Mouse (Mus musculus) midbrain, embryonic 12.5 days (tissue): ENCODE measurements around the gene Ccdc121. TPM values are rescaled to one million over a fixed set of nuclear protein-coding genes. Genes with fewer than 3 reads are reported as not detected.

Experiments
- ATAC-seq: fragments of 200-750 bp; cut with Nextera tagmentation; 2 replicates; pipeline ENCODE4 v1.8.0; 2017; ENCODE audit warnings: low read depth, moderate TSS enrichment, moderate library complexity; ENCODE audit not compliant: low FRiP score
- H3K27ac ChIP-seq: fragments of 300-500 bp; sonication (generic); replicated peaks from 2 replicates; pipeline ENCODE4 v1.5.1; 2016; ENCODE audit warnings: mild to moderate bottlenecking
- H3K27me3 ChIP-seq: fragments of 300-500 bp; sonication (generic); 2 replicates; pipeline ENCODE4 v1.6.1; 2016; ENCODE audit warnings: mild to moderate bottlenecking
- H3K36me3 ChIP-seq: fragments of 300-500 bp; sonication (generic); 2 replicates; pipeline ENCODE4 v1.6.1; 2016
- H3K4me1 ChIP-seq: fragments of 300-500 bp; sonication (generic); 2 replicates; pipeline ENCODE4 v1.6.1; 2016
- H3K4me2 ChIP-seq: fragments of 300-500 bp; sonication (generic); replicated peaks from 2 replicates; pipeline ENCODE4 v1.6.1; 2016; ENCODE audit warnings: mild to moderate bottlenecking, moderate library complexity
- H3K4me3 ChIP-seq: fragments of 300-500 bp; sonication (generic); 2 replicates; pipeline ENCODE4 v1.5.1; 2016; ENCODE audit warnings: mild to moderate bottlenecking
- H3K9ac ChIP-seq: fragments of 300-500 bp; sonication (generic); replicated peaks from 2 replicates; pipeline ENCODE4 v1.6.1; 2016; ENCODE audit warnings: mild to moderate bottlenecking, moderate library complexity
- H3K9me3 ChIP-seq: fragments of 300-500 bp; sonication (generic); 2 replicates; pipeline ENCODE4 v1.6.1; 2016; ENCODE audit warnings: mild to moderate bottlenecking
- WGBS: fragments of 180-500 bp; shearing (Covaris S2); methylation state at CpG from one replicate; pipeline ENCODE4 v1.1.7; 2016; 5-methylcytosine and 5-hydroxymethylcytosine counted together
- polyA plus RNA-seq: library from polyadenylated mRNA; unstranded; fragments of >200 nt; fragmentation: Nextera tagmentation; extraction: Ambion mirVana; gene quantifications from 2 replicates; pipeline ENCODE4 v1.2.1, GENCODE M21; 2016

Gene Ccdc121
- polyA plus RNA-seq, result 0.09 TPM in 1 of 2 replicates, not detected in the other

DNA sequence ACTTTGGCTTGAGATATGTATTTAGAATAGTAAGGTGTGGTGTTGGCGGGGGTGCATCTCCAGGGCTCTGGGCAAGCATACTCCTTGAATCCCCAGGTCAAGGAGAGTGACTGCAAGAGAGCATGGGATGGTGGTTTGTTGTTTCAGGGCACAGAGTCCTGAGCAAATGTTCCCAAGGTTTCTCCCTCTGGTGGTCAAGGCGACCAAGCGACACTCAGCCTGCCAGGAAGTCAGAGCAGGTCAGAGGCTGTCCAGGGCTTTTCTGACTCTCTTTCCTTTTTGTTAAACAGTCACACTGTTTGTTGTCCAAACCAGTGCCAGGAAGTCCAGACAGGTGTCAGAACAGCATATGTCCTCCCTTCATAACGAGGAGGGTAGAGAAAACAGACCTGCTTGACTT lies at the start of gene Ccdc121:
Gene Ccdc121, minus strand, starts transcription at position 145 of the 400 bp plus-strand sequence.
- no peaks in the 10 kb centered on the region for H3K27me3 ChIP-seq
- H3K4me2 ChIP-seq, result no peak within 1 kb of the TSS
- no peak for ATAC-seq
- no peak within 1 kb of the TSS for H3K9ac ChIP-seq
- 62% methylated on average over 4 of the region's 4 CpGs for WGBS
- no peaks in the 10 kb centered on the region for H3K9me3 ChIP-seq
- no peaks in the 10 kb centered on the region for H3K4me1 ChIP-seq
- no peak within 1 kb of the TSS for H3K4me3 ChIP-seq
- H3K36me3 ChIP-seq, result no peaks in the 10 kb centered on the region
- H3K27ac ChIP-seq, result no peak within 1 kb of the TSS

DNA sequence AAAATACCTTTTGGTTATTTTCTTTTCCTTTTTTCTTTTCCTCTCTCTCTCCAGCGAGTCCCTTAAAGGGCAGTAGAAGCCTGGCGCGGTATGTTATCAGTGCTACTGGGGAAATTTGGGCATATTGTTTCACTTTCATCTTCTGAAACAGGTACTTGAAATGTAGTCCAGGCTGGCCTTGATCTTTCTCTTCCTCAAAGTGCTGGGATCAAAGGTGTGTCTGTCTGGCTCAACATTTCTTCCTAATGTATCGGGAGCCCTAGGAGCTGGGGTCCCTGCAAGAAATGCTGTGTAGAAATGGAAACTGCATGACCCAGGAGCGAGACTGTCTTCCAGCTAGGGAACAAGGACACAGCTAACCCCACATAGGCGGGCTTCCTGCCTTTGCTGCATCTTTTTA lies 49.1 kb upstream of the Ccdc121 start:
- no peak for ATAC-seq
- 92% methylated on average over 6 of the region's 6 CpGs for WGBS
- Histone ChIP-seq H3K27me3 (no peaks in the 10 kb centered on the region), H3K9me3 (no peaks in the 10 kb centered on the region), H3K36me3 (no peaks in the 10 kb centered on the region), H3K4me1 (peaks cover 12% of the 10 kb centered on the region; the same call in 1 of the 2 replicates), H3K4me3 (no peak overlapping the region), H3K9ac (no peak overlapping the region), H3K27ac (no peak overlapping the region), H3K4me2 (no peak overlapping the region)

DNA sequence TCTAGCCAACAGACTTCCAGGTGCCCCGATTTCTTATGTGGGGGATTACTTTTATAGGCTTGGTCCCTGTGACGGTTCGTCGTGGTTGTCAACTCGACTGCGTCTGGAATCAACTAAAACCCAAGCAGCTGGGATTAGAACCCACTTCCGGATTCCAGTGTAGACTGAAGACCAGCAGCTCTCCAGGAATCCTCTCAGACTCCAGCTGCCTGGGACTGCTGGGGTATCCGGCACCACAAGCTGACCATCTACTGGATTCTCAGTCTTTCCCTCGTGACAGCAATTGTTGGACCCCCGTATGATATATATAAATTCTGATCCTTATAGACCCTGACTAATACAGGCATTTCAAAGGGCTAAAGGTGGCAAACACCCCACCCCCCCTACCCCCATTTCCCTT lies 48.4 kb upstream of the Ccdc121 start:
- 66% methylated on average over 10 of the region's 10 CpGs for WGBS
- no peak overlapping the region for H3K27ac ChIP-seq
- H3K4me3 ChIP-seq, result no peak overlapping the region

DNA sequence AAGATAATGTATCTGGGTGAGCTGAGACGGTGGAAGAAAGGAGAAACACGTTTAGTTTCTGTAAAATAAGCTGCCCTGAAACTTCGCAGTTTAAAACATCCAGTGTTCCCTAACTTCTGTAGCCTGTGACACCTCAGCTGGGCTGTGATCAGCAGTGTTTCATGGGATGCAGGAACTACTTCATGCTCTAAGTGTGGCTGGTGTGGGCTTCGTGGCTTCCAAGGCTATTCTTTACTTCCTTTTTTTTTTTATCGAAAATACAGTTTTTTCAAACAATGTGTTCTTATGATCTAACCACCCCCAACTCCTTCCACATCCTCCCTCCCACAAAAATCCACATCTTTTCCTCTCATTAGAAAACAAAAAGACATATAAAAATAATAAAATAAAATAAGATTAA lies 44.2 kb upstream of the Ccdc121 start:
- no peak overlapping the region for H3K27ac ChIP-seq
- 0 out of 2 replicates have a peak, but pooled peaks cover 6% of the 10 kb centered on the region for H3K4me1 ChIP-seq
- H3K4me3 ChIP-seq, result no peak overlapping the region
- WGBS, result 89% methylated on average over 5 of the region's 5 CpGs
- no peaks in the 10 kb centered on the region for H3K36me3 ChIP-seq
- no peaks in the 10 kb centered on the region for H3K27me3 ChIP-seq
- no peak overlapping the region for H3K4me2 ChIP-seq
- H3K9me3 ChIP-seq, result no peaks in the 10 kb centered on the region
- ATAC-seq, result no peak
- no peak overlapping the region for H3K9ac ChIP-seq

More for the DNA sequence above, 48.4 kb upstream of the Ccdc121 start:
- no peaks in the 10 kb centered on the region for H3K9me3 ChIP-seq
- H3K36me3 ChIP-seq, result no peaks in the 10 kb centered on the region
- no peak overlapping the region for H3K4me2 ChIP-seq
- no peak for ATAC-seq
- no peak overlapping the region for H3K9ac ChIP-seq
- H3K4me1 ChIP-seq, result peaks cover 12% of the 10 kb centered on the region; the same call in 1 of the 2 replicates
- no peaks in the 10 kb centered on the region for H3K27me3 ChIP-seq

DNA sequence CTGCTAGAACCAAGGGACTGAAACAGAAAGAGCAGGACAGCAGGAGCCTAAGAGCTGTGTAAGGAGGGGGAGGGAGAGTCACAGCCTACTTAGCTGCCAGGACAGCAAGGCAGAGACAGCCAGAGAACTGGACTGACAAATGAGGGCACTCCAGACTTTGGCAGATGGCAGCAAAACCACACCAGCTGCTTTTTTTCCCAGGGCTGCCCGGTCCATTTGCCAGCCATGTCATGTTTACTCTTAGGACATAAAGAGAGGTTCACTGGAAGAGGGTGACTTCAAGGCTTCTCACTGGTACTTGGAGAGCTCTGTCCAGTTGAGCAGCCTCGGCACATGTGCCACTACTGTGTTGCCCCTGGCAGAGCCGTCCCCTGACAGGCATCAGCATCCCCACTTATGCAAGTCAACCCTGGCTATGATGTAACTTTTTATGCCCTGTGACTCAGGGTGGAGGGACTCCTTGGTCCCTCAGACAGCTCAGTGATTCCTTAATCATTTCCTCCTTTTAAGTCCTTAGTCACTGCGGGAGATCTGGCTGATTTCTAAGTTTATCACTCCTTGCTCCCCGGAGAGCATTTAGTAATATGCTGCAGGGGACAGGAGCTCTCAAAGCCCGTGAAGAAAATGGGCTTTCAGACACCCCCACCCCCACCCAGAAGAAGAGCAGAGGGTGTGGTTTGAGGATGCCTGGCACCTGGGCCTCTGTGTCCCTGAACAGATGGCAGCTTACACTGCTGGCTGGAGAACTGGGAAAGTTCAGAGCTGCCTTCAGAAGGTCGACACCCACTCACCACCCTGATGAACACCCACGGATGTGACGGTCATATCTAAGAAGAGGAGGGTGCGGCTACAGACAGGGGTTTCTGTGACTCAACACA lies 41.5 kb upstream of the Ccdc121 start:
- no peaks in the 10 kb centered on the region for H3K36me3 ChIP-seq
- H3K9me3 ChIP-seq, result no peaks in the 10 kb centered on the region
- H3K4me3 ChIP-seq, result no peak overlapping the region
- H3K27me3 ChIP-seq, result no peaks in the 10 kb centered on the region
- no peak overlapping the region for H3K27ac ChIP-seq
- ATAC-seq, result no peak
- 0 out of 2 replicates have a peak, but pooled peaks cover 6% of the 10 kb centered on the region for H3K4me1 ChIP-seq
- no peak overlapping the region for H3K4me2 ChIP-seq
- no peak overlapping the region for H3K9ac ChIP-seq
- 47% methylated on average over 10 of the region's 10 CpGs for WGBS

DNA sequence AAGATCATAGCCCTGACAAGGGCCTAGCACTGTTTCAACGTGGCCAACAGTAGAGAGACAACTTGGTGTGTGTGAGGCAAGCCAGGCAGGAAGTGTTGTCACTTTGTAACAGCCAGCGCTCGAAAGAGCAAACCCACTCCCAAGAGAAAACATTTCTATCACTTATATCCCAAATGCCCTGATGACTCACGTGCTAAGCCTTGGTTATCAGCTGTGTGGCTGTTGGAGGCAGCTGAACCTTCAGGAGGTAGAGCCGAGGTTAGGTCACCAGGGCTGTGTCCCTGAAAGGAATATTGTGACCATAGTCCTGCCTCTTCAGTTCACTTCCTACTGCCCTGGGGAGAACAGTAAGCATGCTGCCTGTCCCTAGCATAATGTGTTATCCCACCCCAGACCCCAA lies 39.6 kb upstream of the Ccdc121 start:
- no peak overlapping the region for H3K27ac ChIP-seq
- no peak overlapping the region for H3K4me3 ChIP-seq
- no peaks in the 10 kb centered on the region for H3K27me3 ChIP-seq
- ATAC-seq, result no peak
- H3K4me1 ChIP-seq, result 0 out of 2 replicates have a peak, but pooled peaks cover 6% of the 10 kb centered on the region
- H3K4me2 ChIP-seq, result no peak overlapping the region
- 81% methylated on average over 5 of the region's 5 CpGs for WGBS
- H3K36me3 ChIP-seq, result no peaks in the 10 kb centered on the region
- no peaks in the 10 kb centered on the region for H3K9me3 ChIP-seq
- H3K9ac ChIP-seq, result no peak overlapping the region

DNA sequence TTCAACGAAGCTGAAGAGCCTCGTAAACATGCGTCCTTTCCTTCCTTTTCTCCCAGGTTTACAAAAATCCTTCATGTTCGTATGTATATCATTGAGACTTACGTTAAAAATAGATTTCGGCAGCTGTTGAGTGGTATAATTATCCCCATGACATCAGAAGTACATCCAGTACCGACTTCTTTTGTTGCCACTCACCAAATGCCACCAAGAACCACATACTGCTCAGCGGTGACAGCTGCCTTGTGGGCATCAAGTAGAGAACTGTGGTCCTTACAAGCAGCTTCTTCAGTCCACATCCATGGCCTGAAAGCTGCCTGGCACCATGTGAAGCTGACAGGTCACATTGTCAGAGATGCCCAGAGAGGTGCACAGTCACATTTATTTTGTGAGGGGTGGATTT lies 38.7 kb upstream of the Ccdc121 start:
- H3K27ac ChIP-seq, result no peak overlapping the region
- 0 out of 2 replicates have a peak, but pooled peaks cover 6% of the 10 kb centered on the region for H3K4me1 ChIP-seq
- H3K27me3 ChIP-seq, result no peaks in the 10 kb centered on the region
- H3K9me3 ChIP-seq, result no peaks in the 10 kb centered on the region
- no peak overlapping the region for H3K4me2 ChIP-seq
- 90% methylated on average over 8 of the region's 8 CpGs for WGBS
- no peak for ATAC-seq
- H3K9ac ChIP-seq, result no peak overlapping the region
- H3K36me3 ChIP-seq, result no peaks in the 10 kb centered on the region
- no peak overlapping the region for H3K4me3 ChIP-seq

DNA sequence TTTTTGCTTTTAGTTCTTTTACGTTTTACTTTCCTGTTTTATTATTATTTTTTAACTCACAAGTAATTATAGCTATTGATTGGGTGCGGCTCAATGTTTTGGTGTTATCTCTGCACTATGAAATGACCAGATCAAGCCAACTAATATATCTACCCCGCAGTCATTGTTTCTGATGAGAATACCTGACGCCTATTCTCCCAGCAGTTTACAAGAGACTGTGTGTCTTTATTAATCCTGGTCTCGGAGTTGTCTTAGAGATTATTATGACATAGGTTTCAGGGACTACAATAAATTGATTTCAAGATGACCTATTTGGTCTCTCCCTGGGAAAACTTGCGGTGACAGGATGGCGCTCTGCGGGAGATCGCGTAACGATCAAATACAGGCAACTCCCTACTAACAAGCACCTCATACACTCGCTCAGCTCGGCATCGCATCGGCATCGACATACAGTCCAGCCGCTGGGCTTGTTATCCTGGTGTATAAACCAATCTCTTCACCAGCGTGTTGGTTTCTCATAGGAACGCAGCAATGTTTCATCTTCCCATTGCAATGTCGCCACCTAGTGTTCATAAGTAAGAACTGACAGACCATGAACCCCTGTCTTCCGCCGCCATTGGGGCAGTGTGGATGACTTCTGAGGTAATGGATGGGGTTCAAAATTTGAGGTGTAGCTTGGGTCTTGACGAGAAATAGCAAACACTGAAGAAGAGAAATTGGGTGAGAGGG lies 34.0 kb upstream of the Ccdc121 start:
- H3K4me1 ChIP-seq, result no peaks in the 10 kb centered on the region
- no peak overlapping the region for H3K27ac ChIP-seq
- peak overlapping the region; percentile 24; the same call in 1 of the 2 replicates for H3K4me2 ChIP-seq
- peak; percentile 88 for ATAC-seq
- WGBS, result 32% methylated on average over 23 of the region's 23 CpGs
- H3K9me3 ChIP-seq, result no peaks in the 10 kb centered on the region
- H3K9ac ChIP-seq, result no peak overlapping the region
- no peak overlapping the region for H3K4me3 ChIP-seq
- H3K27me3 ChIP-seq, result peaks cover 7% of the 10 kb centered on the region; the same call in 1 of the 2 replicates
- no peaks in the 10 kb centered on the region for H3K36me3 ChIP-seq

DNA sequence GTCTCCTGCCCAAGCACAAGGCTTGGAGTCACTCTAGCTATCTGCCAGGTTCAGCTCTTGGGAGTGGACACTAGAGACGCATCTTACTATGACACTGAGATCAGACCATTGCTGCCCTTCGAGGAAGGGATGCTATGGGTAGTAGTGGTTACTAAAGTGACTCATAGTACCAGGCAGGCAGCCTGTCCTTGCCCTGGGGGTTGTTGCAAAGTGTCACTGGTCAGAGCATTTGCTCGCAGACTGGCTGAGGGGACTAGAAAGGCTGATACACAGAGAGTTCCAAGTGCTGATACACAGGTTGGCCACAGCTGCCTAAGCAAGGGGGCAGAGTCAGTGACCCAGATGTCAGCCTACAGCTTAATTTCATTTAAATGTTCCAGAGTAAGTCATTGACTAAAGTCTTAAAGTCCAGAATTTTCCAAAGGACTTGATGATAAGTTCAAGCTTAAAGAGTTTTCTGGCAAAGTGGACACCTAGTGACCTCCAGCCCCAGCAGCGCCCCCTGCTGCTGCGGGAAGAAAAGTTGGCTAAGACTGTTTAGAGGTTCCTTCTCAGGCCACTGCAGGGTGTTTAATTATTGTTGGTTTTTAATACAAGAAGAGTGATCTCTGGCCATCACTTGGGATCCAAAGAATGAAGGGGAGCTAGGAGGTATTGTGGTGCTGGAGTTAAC lies 32.6 kb upstream of the Ccdc121 start:
- H3K27me3 ChIP-seq, result peaks cover 7% of the 10 kb centered on the region; the same call in 1 of the 2 replicates
- H3K4me2 ChIP-seq, result no peak overlapping the region
- no peaks in the 10 kb centered on the region for H3K36me3 ChIP-seq
- no peaks in the 10 kb centered on the region for H3K4me1 ChIP-seq
- no peak overlapping the region for H3K4me3 ChIP-seq
- ATAC-seq, result no peak
- H3K27ac ChIP-seq, result no peak overlapping the region
- H3K9ac ChIP-seq, result no peak overlapping the region
- 75% methylated on average over 5 of the region's 5 CpGs for WGBS
- no peaks in the 10 kb centered on the region for H3K9me3 ChIP-seq

DNA sequence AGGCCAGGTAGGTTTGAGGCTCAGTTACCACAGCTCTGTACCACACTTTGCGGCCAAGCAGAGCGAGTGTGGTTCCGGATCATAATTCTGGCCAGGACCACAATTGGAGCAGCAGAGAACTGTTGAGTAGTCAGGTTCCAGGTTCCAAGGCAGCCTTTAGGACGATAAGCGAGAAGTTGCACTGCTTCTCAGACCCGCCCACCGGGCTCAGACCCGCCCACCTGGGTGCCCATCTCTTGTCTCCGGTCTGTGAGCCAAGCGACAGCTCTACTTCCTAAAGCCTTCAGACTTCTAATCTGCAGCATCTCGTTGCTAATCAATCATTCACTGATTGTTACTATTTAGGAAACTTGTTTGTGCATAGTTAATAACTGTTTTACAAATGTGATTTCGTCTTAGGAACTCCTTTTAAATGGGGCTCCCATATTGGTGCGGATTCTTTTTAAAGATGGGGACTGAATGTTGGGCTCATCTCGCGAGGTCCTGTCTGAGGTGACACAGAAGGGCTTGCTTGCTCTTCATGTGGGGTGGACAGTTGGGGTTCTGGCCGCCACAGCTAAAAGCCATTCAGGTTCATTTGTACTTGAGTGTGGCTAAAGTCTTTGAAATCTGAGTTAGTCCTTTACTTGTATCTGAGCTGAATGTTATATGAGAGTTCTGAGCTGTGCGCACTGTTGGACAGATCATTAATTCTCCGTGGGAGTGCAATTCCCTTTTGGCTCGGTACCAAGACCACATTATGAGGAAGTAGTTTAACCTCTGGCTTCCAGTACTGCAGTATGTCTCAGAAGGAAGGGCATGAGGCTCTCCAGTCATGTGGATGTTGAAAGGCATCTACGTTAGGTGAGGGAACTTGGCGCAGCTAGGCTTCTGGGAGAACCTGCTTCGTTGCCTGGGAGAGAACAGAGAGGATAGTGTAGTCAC lies 28.9 kb upstream of the Ccdc121 start:
- ATAC-seq, result no peak
- H3K36me3 ChIP-seq, result no peaks in the 10 kb centered on the region
- H3K9ac ChIP-seq, result no peak overlapping the region
- no peak overlapping the region for H3K4me2 ChIP-seq
- H3K27me3 ChIP-seq, result peaks cover 7% of the 10 kb centered on the region; the same call in 1 of the 2 replicates
- H3K27ac ChIP-seq, result no peak overlapping the region
- no peaks in the 10 kb centered on the region for H3K9me3 ChIP-seq
- no peaks in the 10 kb centered on the region for H3K4me1 ChIP-seq
- no peak overlapping the region for H3K4me3 ChIP-seq
- 77% methylated on average over 22 of the region's 22 CpGs for WGBS
